Mouse (Mus musculus) forebrain, embryonic 10.5 days (tissue): ENCODE data around the gene Pafah1b2. TPM values are rescaled to one million over a fixed set of nuclear protein-coding genes. Genes with fewer than 3 reads are reported as not detected.

ENCODE experiments used
- DNase-seq: peaks from one replicate; pipeline ENCODE4 v3.0.0-alpha.2; 2017; ENCODE audit warnings: low spot score; ENCODE audit errors: extremely low spot score
- H3K27ac ChIP-seq: fragments of 300-500 bp; sonication (generic); 2 replicates; pipeline ENCODE4 v1.5.1; 2016; ENCODE audit warnings: mild to moderate bottlenecking
- H3K27me3 ChIP-seq: fragments of 300-500 bp; sonication (generic); 2 replicates; pipeline ENCODE4 v1.6.1; 2016; ENCODE audit warnings: mild to moderate bottlenecking; ENCODE audit not compliant: poor library complexity, severe bottlenecking
- H3K36me3 ChIP-seq: fragments of 300-500 bp; sonication (generic); replicated peaks from 2 replicates; pipeline ENCODE4 v1.6.1; 2016; ENCODE audit warnings: mild to moderate bottlenecking, moderate library complexity
- H3K4me1 ChIP-seq: fragments of 300-500 bp; sonication (generic); 2 replicates; pipeline ENCODE4 v1.6.1; 2016
- H3K4me3 ChIP-seq: fragments of 300-500 bp; sonication (generic); 2 replicates; pipeline ENCODE4 v1.5.1; 2016; ENCODE audit warnings: mild to moderate bottlenecking, moderate library complexity
- H3K9me3 ChIP-seq: fragments of 300-500 bp; sonication (generic); 2 replicates; pipeline ENCODE4 v1.6.1; 2016; ENCODE audit warnings: mild to moderate bottlenecking, moderate library complexity
- WGBS: fragments of 180-500 bp; shearing (Covaris S2); methylation state at CpG from one replicate; pipeline ENCODE4 v1.1.7; 2016; 5-methylcytosine and 5-hydroxymethylcytosine counted together
- microRNA-seq: library from miRNA; unstranded; fragments of <30 nt; microRNA quantifications from one replicate; pipeline ENCODE4, GENCODE M21; 2017
- polyA plus RNA-seq: library from polyadenylated mRNA; unstranded; fragments of >200 nt; fragmentation: Nextera tagmentation; extraction: Ambion mirVana; gene quantifications from 2 replicates; pipeline ENCODE4 v1.2.1, GENCODE M21; 2016

Pafah1b2 gene
- polyA plus RNA-seq, 1 experiment from 2014 or later = 279 TPM

DNA sequence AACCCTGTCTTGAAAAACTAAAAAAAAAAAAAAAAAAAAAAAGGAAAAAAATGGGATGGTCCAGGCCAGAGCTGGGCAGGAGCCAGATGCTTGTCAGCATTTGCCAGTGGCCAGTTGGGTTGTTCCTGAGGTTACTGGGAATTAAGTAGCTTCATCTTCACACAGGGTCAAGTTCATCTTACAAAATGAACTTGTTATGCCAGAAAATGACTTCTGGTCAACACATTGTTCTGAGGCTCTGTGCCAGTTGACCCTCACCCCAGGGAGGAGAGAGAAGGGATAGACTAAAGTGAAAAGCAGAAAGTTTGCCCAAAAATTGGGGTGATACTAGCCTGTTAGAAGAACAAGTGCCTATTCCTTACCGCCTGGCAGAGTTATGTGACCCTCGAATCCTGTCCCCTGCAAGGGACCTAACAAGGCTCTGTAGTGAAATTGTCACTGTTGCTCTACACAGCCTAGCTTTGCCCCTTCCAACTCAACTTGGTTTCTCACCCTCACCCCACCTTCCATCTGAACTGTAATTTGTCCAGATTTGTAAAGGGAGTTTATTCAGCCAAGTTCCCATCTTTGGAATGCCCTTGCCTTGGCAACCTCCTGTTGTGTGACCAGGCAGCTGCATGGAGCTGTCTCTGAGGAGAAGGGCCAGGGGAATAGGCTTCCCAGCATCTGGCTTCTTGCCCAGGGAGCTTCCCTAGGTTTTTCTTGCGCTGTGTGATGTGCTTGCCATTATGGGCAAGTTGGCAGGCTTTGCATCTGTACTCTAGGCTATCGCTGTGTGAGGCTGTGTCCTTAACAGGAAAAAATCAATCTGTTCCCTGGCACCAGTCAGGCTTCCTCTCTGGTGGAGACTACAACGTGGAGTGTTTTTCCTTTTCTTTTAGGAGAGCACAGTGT is 95.2 kb downstream of the Pafah1b2 start:
- Histone ChIP-seq H3K4me3 (no peak overlapping the region), H3K36me3 (peaks cover 85% of the 10 kb centered on the region), H3K9me3 (no peaks in the 10 kb centered on the region), H3K4me1 (no peaks in the 10 kb centered on the region), H3K27ac (no peak overlapping the region), H3K27me3 (no peaks in the 10 kb centered on the region)
- WGBS = 89% methylated on average over 5 of the region's 5 CpGs
- no peak for DNase-seq

DNA sequence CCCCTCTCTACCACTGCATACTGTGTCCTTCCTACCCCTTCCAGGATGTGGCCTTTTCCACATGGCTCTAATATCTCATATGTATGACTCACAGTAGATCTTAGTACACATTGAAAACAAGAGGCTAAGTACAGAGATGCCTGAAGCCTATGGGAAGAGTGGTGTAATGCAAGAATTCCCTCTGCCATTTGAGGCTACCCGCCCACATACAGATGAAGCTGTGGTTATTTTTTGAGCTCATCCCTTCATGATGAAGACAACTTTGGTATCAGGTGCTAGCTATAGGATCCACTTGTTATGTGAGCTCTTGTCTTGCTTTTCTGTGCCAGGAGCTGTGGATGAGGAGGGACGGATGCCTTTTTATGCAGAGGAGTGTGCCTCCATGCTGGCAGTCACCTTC is 96.8 kb downstream of the Pafah1b2 start:
- DNase-seq = no peak
- Histone ChIP-seq H3K36me3 (peaks cover 91% of the 10 kb centered on the region), H3K4me1 (no peaks in the 10 kb centered on the region), H3K27ac (no peak overlapping the region), H3K9me3 (no peaks in the 10 kb centered on the region), H3K4me3 (no peak overlapping the region), H3K27me3 (no peaks in the 10 kb centered on the region)
- WGBS = 88% methylated on average over 2 of the region's 2 CpGs

Small RNAs within 50 kb of the gene (microRNA-seq; reads per million reads assigned to microRNA genes)
- not detected for gene Mir7087

Other genes starting within 250 kb of the Pafah1b2 start
- gene Cep164, start 184.0 kb downstream of the Pafah1b2 start, polyA plus RNA-seq = 19.3 and 20.4 TPM in 2 replicates
- 18.5 and 20.7 TPM in 2 replicates for gene Bace1, start 174.1 kb downstream of the Pafah1b2 start, polyA plus RNA-seq
- gene Pcsk7, start 106.2 kb downstream of the Pafah1b2 start, polyA plus RNA-seq = 17.8 TPM in 2 replicates
- 57.9 and 65.5 TPM in 2 replicates for gene Rnf214, start 105.8 kb downstream of the Pafah1b2 start, polyA plus RNA-seq
- gene Tagln, start 76.6 kb downstream of the Pafah1b2 start, polyA plus RNA-seq = 18.6 and 20.7 TPM in 2 replicates
- 23.8 and 24.6 TPM in 2 replicates for gene Sidt2, start 57.4 kb downstream of the Pafah1b2 start, polyA plus RNA-seq
- gene Sik3, start 130 bp upstream of the Pafah1b2 start, polyA plus RNA-seq = 4.4 and 5.6 TPM in 2 replicates
- gene Apoa1, start 215.9 kb upstream of the Pafah1b2 start, polyA plus RNA-seq = 0.95 and 1.1 TPM in 2 replicates
- gene Apoc3, start 222.9 kb upstream of the Pafah1b2 start, polyA plus RNA-seq = not detected in 2 replicates
- not detected in 2 replicates for gene Apoa4, start 228.0 kb upstream of the Pafah1b2 start, polyA plus RNA-seq